Mouse (Mus musculus) liver, embryonic 16.5 days (tissue): ENCODE measurements around the gene Ube2e2. TPM values are rescaled to one million over a fixed set of nuclear protein-coding genes. Genes with fewer than 3 reads are reported as not detected.

Experiments
- ATAC-seq: fragments of 200-750 bp; cut with Nextera tagmentation; 2 replicates; pipeline ENCODE4 v1.8.0; 2017; ENCODE audit warnings: low read depth, mild to moderate bottlenecking, moderate number of reproducible peaks, moderate library complexity
- H3K27ac ChIP-seq: fragments of 300-500 bp; sonication (generic); 2 replicates; pipeline ENCODE4 v1.5.1; 2014; ENCODE audit warnings: mild to moderate bottlenecking, low read length
- H3K27me3 ChIP-seq: fragments of 300-500 bp; sonication (generic); 2 replicates; pipeline ENCODE4 v1.6.1; 2014; ENCODE audit warnings: low read depth, low read length, mixed read lengths; ENCODE audit not compliant: control insufficient read depth, insufficient read depth
- H3K36me3 ChIP-seq: fragments of 300-500 bp; sonication (generic); 2 replicates; pipeline ENCODE4 v1.6.1; 2014; ENCODE audit warnings: mild to moderate bottlenecking; ENCODE audit not compliant: control insufficient read depth, insufficient read depth
- H3K4me1 ChIP-seq: fragments of 300-500 bp; sonication (generic); 2 replicates; pipeline ENCODE4 v1.6.1; 2014; ENCODE audit warnings: low read depth, low read length, mixed read lengths; ENCODE audit not compliant: control insufficient read depth
- H3K4me2 ChIP-seq: fragments of 300-500 bp; sonication (generic); 2 replicates; pipeline ENCODE4 v1.6.1; 2014; ENCODE audit warnings: low read depth, low read length, mixed read lengths
- H3K4me3 ChIP-seq: fragments of 300-500 bp; sonication (generic); 2 replicates; pipeline ENCODE4 v1.5.1; 2014; ENCODE audit warnings: low read depth, mild to moderate bottlenecking, low read length
- H3K9ac ChIP-seq: fragments of 300-500 bp; sonication (generic); 2 replicates; pipeline ENCODE4 v1.6.1; 2014; ENCODE audit warnings: low read depth, low read length
- H3K9me3 ChIP-seq: fragments of 300-500 bp; sonication (generic); replicated peaks from 2 replicates; pipeline ENCODE4 v1.6.1; 2016; ENCODE audit warnings: low read length; ENCODE audit not compliant: control insufficient read depth
- WGBS: fragments of 180-500 bp; shearing (Covaris S2); extraction: QIAGEN DNeasy Blood & Tissue Kit; methylation state at CpG from one replicate; pipeline ENCODE4 v1.1.7; 2014; ENCODE audit not compliant: insufficient replicate concordance; 5-methylcytosine and 5-hydroxymethylcytosine counted together
- polyA plus RNA-seq: library from polyadenylated mRNA; unstranded; fragments of >200 nt; fragmentation: Nextera tagmentation; extraction: Ambion mirVana; gene quantifications from 2 replicates; pipeline ENCODE4 v1.2.1, GENCODE M21; 2015

Gene Ube2e2
- polyA plus RNA-seq, 1 experiment from 2014 or later, result 5.8 TPM

DNA sequence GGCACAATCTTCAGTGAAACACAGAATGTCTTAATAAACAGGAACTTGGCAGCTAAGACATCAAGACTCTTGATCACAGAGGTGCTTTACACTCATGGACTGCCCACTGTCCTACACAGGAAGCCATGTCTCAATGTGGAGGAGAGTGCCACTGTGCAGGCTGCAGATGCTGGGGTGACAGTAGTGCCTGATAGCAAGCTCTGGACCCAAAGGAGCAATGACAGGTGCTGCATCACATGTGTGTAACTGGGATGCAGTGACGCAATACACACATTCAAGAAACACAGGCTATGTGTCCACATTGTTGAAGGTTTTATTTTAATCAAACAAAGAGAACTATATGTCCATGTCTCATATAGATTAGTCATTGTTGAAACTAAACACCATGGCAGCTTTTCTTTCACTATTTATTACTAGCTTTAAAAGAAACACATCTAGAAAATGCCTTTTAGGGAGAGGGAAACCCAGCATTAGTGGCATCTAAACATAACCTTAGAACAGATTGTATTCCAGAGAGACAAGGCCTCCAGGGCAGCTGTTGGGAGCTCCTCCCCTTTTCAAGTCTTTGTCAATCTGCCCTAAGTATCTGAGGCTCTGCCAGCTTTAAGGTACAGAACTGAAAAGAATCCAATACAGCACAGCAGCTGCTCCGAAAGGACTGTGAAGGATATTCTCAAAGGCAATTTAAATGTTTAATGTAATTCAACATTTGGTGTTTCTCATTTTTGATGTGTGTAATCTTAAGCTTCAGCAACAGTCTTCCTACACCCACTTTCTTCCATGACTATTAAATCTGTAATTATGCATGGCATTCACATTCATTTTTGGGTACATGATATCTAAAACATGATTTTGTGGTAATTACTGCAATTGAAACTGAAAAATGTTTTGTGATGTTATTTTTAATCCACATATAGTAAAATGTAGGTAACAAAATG lies 135.2 kb downstream of the Ube2e2 start:
- Histone ChIP-seq H3K9me3 (no peaks in the 10 kb centered on the region), H3K27me3 (no peaks in the 10 kb centered on the region), H3K27ac (no peak overlapping the region), H3K9ac (no peak overlapping the region), H3K4me2 (no peak overlapping the region), H3K36me3 (no peaks in the 10 kb centered on the region), H3K4me1 (no peaks in the 10 kb centered on the region), H3K4me3 (no peak overlapping the region)
- no peak for ATAC-seq
- WGBS, result 62% methylated on average over 2 of the region's 2 CpGs

DNA sequence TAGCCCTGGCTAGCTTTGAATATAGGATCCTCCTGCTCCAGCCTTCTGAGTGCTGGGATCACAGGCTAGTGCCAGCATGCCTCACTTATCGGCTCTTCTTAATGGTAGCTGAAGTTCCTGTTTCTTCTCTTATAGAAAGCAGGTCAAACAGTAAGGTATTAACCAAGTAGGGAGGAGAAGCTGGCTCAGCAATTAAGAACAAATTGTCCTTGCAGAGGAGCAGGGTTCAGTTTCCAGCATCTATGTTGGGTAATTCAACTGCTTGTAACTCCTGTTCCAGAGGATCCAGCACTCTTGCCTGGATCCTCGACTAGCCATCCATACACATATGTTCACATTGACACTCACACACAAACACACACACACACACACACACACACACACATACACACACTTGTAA lies 136.1 kb downstream of the Ube2e2 start:
- Histone ChIP-seq H3K27ac (no peak overlapping the region), H3K9me3 (no peaks in the 10 kb centered on the region), H3K36me3 (no peaks in the 10 kb centered on the region), H3K4me2 (no peak overlapping the region), H3K4me3 (no peak overlapping the region), H3K27me3 (no peaks in the 10 kb centered on the region), H3K9ac (no peak overlapping the region), H3K4me1 (no peaks in the 10 kb centered on the region)
- 65% methylated on average over 2 of the region's 2 CpGs for WGBS
- no peak for ATAC-seq

DNA sequence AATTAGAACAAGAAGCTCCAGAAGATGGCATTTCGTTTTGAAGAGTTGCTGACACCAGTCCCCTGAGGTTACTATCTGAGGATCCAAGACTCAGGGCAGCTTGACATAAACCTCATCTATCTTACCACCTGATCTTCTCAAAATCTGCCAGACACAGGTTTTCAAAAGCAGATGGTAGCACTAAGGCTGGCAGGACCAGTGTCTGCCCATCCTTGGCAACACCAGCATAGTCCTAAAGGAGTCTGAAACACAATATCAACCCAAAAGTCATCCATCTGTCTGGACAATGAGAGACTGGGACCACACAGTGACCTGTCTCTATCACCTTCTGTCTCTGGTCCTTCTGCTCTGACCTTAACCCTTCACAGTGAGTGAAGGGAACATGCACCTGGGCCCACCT lies 138.7 kb downstream of the Ube2e2 start:
- WGBS, result 44% methylated on average over 1 of the region's 1 CpGs

DNA sequence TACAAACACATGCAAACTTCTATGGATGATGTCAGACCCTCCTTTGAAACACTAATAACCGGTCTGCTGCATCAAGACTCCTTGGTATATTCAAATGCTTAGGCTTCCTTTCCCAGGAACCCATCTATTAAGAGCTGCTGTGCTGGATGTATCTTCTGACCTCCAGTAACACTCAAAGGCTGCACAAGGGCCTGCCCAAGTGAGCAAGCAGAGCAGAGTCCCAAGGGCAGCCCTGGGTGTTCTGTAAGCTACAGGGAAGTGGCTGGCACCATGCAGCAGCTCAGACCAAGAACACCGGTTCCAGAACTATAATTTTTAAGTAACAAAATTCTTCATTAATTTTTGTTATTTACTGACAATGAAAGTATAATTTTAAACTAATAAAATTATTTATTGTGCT lies 139.5 kb downstream of the Ube2e2 start:
- H3K27ac ChIP-seq, result no peak overlapping the region
- no peak for ATAC-seq
- WGBS, result 57% methylated on average over 2 of the region's 2 CpGs
- H3K4me1 ChIP-seq, result no peaks in the 10 kb centered on the region
- H3K27me3 ChIP-seq, result no peaks in the 10 kb centered on the region
- no peak overlapping the region for H3K9ac ChIP-seq
- no peaks in the 10 kb centered on the region for H3K36me3 ChIP-seq
- H3K4me3 ChIP-seq, result no peak overlapping the region
- H3K4me2 ChIP-seq, result no peak overlapping the region
- no peaks in the 10 kb centered on the region for H3K9me3 ChIP-seq

More for the DNA sequence above, 138.7 kb downstream of the Ube2e2 start:
- no peaks in the 10 kb centered on the region for H3K36me3 ChIP-seq
- ATAC-seq, result no peak
- no peaks in the 10 kb centered on the region for H3K4me1 ChIP-seq
- H3K27ac ChIP-seq, result no peak overlapping the region
- no peak overlapping the region for H3K4me2 ChIP-seq
- no peaks in the 10 kb centered on the region for H3K27me3 ChIP-seq
- H3K9me3 ChIP-seq, result no peaks in the 10 kb centered on the region
- no peak overlapping the region for H3K9ac ChIP-seq
- no peak overlapping the region for H3K4me3 ChIP-seq

DNA sequence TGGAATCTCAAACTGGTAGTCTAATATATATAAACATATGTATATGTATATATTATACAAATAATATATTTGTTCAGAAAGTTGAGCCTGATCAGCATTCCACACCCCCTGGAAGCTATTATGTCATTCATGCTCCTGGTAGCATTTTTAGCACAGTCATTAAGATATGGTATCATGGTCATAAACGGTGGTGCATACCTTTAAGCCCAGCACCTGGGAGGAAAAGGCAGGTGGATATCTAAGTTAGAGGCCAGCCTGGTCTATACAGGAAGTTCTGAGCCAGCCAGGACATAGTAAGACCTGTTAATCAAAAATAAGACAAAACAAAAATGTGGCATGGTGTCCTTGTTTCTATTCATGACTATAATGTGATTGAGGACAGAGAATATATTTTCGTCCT lies 140.1 kb downstream of the Ube2e2 start:
- no peak overlapping the region for H3K27ac ChIP-seq
- H3K4me1 ChIP-seq, result no peaks in the 10 kb centered on the region
- H3K4me3 ChIP-seq, result no peak overlapping the region
- no peaks in the 10 kb centered on the region for H3K9me3 ChIP-seq
- 57% methylated on average over 2 of the region's 2 CpGs for WGBS
- no peak overlapping the region for H3K4me2 ChIP-seq
- H3K36me3 ChIP-seq, result no peaks in the 10 kb centered on the region
- ATAC-seq, result no peak
- no peak overlapping the region for H3K9ac ChIP-seq
- H3K27me3 ChIP-seq, result no peaks in the 10 kb centered on the region

DNA sequence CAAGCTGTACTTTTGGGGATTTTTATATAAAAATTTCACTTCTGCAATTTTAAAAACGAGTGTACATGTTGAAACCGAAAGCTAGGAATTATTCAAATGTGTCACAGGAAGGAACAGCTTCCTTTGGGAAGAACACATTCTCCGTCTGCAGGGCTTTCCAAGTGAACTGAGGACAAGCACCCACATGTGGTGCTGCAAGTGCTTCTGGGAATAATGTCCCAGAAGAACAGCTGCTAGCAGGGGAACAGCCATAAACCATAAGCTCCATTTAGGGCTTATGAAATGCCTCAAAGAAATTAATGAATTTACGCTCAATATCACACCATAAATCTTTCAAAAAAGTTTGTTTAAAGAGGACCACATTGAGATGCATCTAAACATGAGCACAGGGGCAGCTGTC lies 162.9 kb downstream of the Ube2e2 start:
- 39% methylated on average over 4 of the region's 4 CpGs for whole genome bisulfite sequencing
- Histone ChIP-seq H3K36me3 (no peaks in the 10 kb centered on the region), H3K9me3 (no peaks in the 10 kb centered on the region), H3K27ac (no peak overlapping the region), H3K4me1 (no peaks in the 10 kb centered on the region), H3K4me2 (no peak overlapping the region), H3K9ac (no peak overlapping the region), H3K4me3 (no peak overlapping the region), H3K27me3 (no peaks in the 10 kb centered on the region)
- ATAC-seq, result no peak

DNA sequence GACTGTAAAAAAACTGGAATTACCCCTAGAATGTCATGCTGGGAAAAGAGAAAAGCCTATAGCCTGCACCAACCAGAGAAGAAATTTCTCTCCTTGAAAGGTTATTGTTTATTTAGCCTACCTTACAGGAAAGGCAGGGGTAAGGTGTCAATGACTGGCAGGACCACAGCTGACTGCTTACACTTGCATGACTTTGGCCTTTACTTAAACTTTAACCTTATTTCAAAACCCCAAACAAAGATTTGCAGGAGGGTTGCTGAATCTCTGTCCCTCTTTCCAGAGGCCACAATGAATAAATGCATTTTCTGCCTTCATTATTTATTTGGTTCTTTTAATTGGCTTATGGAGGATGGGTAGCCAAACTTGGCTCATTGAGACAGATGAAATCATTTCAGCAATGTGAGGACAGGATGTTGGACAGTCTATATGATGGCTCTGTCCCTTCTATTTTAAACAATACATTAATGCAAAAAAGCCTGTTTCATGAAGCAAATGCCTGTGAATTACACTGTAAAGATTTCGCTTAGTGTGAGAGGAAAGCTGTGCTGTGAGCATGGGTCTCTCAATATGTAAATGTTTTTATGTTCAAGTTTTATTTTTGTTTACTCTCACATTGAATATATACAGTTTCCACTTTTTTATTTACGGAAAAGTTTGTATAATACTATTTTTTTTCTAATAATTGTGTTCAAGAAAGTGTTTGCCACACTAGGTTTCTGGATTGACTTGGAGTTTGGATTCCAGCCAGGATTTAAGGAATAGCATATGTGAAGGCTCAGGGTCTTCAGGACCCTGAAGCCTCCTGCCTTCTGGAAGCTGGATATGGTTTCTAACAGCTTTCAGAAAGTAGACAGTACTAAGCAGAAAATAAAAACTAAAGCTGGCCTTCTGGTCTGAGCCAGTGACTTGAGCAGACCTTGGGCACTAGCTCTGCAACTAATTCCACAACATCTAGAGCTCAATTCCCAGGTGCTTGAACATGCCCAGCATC lies 173.2 kb downstream of the Ube2e2 start:
- H3K4me3 ChIP-seq, result no peak overlapping the region
- H3K9me3 ChIP-seq, result no peaks in the 10 kb centered on the region
- no peak overlapping the region for H3K27ac ChIP-seq
- 54% methylated on average over 2 of the region's 2 CpGs for WGBS
- H3K4me1 ChIP-seq, result no peaks in the 10 kb centered on the region
- no peak for ATAC-seq
- H3K4me2 ChIP-seq, result no peak overlapping the region
- no peaks in the 10 kb centered on the region for H3K36me3 ChIP-seq
- H3K9ac ChIP-seq, result no peak overlapping the region
- H3K27me3 ChIP-seq, result no peaks in the 10 kb centered on the region

DNA sequence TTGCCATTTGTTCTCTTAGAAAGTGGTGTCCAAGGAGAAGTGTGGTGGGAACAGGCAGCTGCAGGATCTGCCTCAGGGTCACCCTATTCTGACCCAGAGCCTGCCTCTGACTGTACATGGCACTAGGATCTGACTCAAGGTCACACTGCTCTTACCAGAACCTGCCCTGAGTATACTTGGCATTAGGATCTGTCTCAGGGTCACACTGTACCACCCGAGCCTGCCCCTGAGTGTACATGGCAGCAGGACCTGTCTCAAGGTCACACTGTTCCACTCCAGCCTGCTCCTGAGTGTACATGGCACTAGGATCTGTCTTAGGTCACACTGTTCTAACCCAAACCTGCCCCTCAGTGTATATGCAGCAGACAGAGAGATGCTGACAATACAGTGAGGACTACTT lies 177.1 kb downstream of the Ube2e2 start:
- Histone ChIP-seq H3K27ac (no peak overlapping the region), H3K4me1 (no peaks in the 10 kb centered on the region), H3K9me3 (no peaks in the 10 kb centered on the region), H3K4me3 (no peak overlapping the region), H3K36me3 (no peaks in the 10 kb centered on the region), H3K9ac (no peak overlapping the region), H3K4me2 (no peak overlapping the region), H3K27me3 (no peaks in the 10 kb centered on the region)
- no peak for ATAC-seq
- WGBS, result 48% methylated on average over 1 of the region's 1 CpGs
